Comparison of ENCODE assay signal across 25 mouse cellular contexts in genomic region chr12:82454415-82454814, GRCm38 (mm10).
DNase-seq lines count a peak whose midpoint lies in the region; ATAC-seq lines count a peak whose summit lies in the region.
"Had no signal": no experiment of that assay in that cellular context is flagged by ENCODE, and none has a peak within 500 bp of the region (broad histone marks: within the 10 kb centered on the region; RNA-seq: fewer than 3 reads in every experiment).

No protein-coding gene starts in this region.

- H3K27me3 ChIP-seq in lung, embryonic 16.5 days (ENCODE audit: control insufficient read depth, insufficient read depth, low read depth, low read length) = no peaks in the 10 kb centered on the region
- H3K27me3 ChIP-seq: heart, embryonic 15.5 days; hindbrain, embryonic 15.5 days; Patski had no signal

- no peaks in the 10 kb centered on the region for H3K36me3 ChIP-seq in lung, embryonic 16.5 days (ENCODE audit: control insufficient read depth, insufficient read depth, low read length)
- H3K36me3 ChIP-seq: heart, embryonic 15.5 days; hindbrain, embryonic 15.5 days had no signal

- WGBS in lung, embryonic 16.5 days = 71% methylated on average over 6 of the region's 6 CpGs

- DNase-seq in frontal cortex, postnatal 36 days (ENCODE audit: low spot score in 2 of 2) = no peak
- DNase-seq in R1 (ENCODE audit: low read depth, low spot score) = peak; percentile 63
- peak; percentile 79 for DNase-seq in lung, postnatal 25 days (ENCODE audit: low spot score)
- DNase-seq in heart, adult 11 months = no peak
- DNase-seq in ovary, postnatal 14 days (ENCODE audit: low spot score) = no peak
- DNase-seq in left cerebral cortex, adult 11 months (ENCODE audit: low spot score) = no peak
- DNase-seq: adrenal gland, adult 8-10 months; adrenal gland, postnatal 36 days; B cell, adult 2 months; cerebellum, adult 2 months; cerebellum, postnatal 25 days; gastrocnemius, postnatal 10 days; heart, adult 2 months; heart, postnatal 14 days had no signal

- peak overlapping the region; percentile 48 for H3K27ac ChIP-seq in lung, embryonic 16.5 days (ENCODE audit: low read length)
- H3K27ac ChIP-seq: embryonic facial prominence, embryonic 10.5 days; forebrain, embryonic 10.5 days; heart, adult 2 months; heart, embryonic 15.5 days; hindbrain, embryonic 10.5 days; hindbrain, embryonic 15.5 days had no signal

- H3K4me1 ChIP-seq in lung, embryonic 16.5 days (replicated peaks; ENCODE audit: control insufficient read depth, insufficient read depth, low read length) = no peaks in the 10 kb centered on the region
- H3K4me1 ChIP-seq: forebrain, embryonic 10.5 days; heart, embryonic 15.5 days; hindbrain, embryonic 10.5 days; hindbrain, embryonic 15.5 days had no signal

- H3K4me2 ChIP-seq in lung, embryonic 16.5 days (ENCODE audit: low read depth, low read length) = no peak overlapping the region
- H3K4me2 ChIP-seq: heart, embryonic 11.5 days; heart, embryonic 15.5 days; hindbrain, embryonic 15.5 days had no signal

- no peaks in the 10 kb centered on the region for H3K9me3 ChIP-seq in lung, embryonic 16.5 days (ENCODE audit: control insufficient read depth, low read length)
- H3K9me3 ChIP-seq: embryonic facial prominence, embryonic 10.5 days; forebrain, embryonic 10.5 days; heart, embryonic 15.5 days; hindbrain, embryonic 15.5 days had no signal

- no peak overlapping the region for H3K9ac ChIP-seq in lung, embryonic 16.5 days (ENCODE audit: low read length)
- H3K9ac ChIP-seq: heart, embryonic 15.5 days; hindbrain, embryonic 15.5 days had no signal

- H3K4me3 ChIP-seq in lung, embryonic 16.5 days (ENCODE audit: low read length) = no peak overlapping the region
- H3K4me3 ChIP-seq: embryonic facial prominence, embryonic 10.5 days; forebrain, embryonic 10.5 days; heart, adult 2 months; heart, embryonic 15.5 days; hindbrain, embryonic 10.5 days; hindbrain, embryonic 15.5 days had no signal

- 0 out of 2 replicates have a peak, but pooled peaks have one; percentile 15 for ATAC-seq in frontal cortex, adult (ENCODE audit: low TSS enrichment)
- peak; percentile 82 for ATAC-seq in lung, embryonic 16.5 days (ENCODE audit: low read depth)
- ATAC-seq: CD4-positive, CD25-positive, alpha-beta regulatory T cell, adult 4 months; forebrain, embryonic 14.5 days; Patski had no signal

Comparison
In these comparisons a context has a peak if more than half of its experiments do, and no peak if none do; other contexts are left out.
1. DNase-seq: peak in R1 (single experiment) and lung, postnatal 25 days (single experiment); none in frontal cortex, postnatal 36 days (0 of 2), heart, adult 11 months (single experiment), ovary, postnatal 14 days (single experiment) and left cerebral cortex, adult 11 months (single experiment).